Mouse (Mus musculus) cortical plate, adult 2 months (tissue): ENCODE data around the gene Dedd. TPM values are rescaled to one million over a fixed set of nuclear protein-coding genes. Genes with fewer than 3 reads are reported as not detected.

Experiments used
- H3K27ac ChIP-seq: fragments of 200-500 bp; 2 replicates; pipeline ENCODE4 v1.5.1; 2012; ENCODE audit warnings: low read length, control low read depth, inconsistent platforms; ENCODE audit not compliant: insufficient read depth
- H3K4me1 ChIP-seq: fragments of 200-500 bp; 2 replicates; pipeline ENCODE4 v1.6.1; 2011; ENCODE audit warnings: low read length; ENCODE audit not compliant: control insufficient read depth, insufficient read depth
- H3K4me3 ChIP-seq: fragments of 200-500 bp; 2 replicates; pipeline ENCODE4 v1.5.1; 2011; ENCODE audit warnings: mild to moderate bottlenecking, low read length, control low read depth; ENCODE audit not compliant: insufficient read depth
- CTCF ChIP-seq: fragments of 200-500 bp; IDR thresholded peaks from 2 replicates; pipeline ENCODE4 v1.5.1; 2011; ENCODE audit warnings: mild to moderate bottlenecking, control low read depth, low read length; ENCODE audit not compliant: insufficient read depth; ENCODE audit errors: extremely low read depth
- POLR2A ChIP-seq: fragments of 200-500 bp; IDR thresholded peaks from 2 replicates; pipeline ENCODE4 v1.6.1; 2011; ENCODE audit warnings: mild to moderate bottlenecking, low read length, control low read depth; ENCODE audit not compliant: insufficient read depth; ENCODE audit errors: extremely low read depth
- polyA plus RNA-seq: library from polyadenylated mRNA; depleted of rRNA; stranded (reverse); fragments of >200 nt; gene quantifications from 2 replicates; pipeline ENCODE4 v1.2.3, GENCODE M21; 2012

Dedd gene
- polyA plus RNA-seq, 1 experiment = 50.2 TPM

GRCm38 (mm10) chr1:171285096-171285892 is 43.7 kb upstream of the Dedd start:
- H3K4me3 ChIP-seq = no peak overlapping the region; the same call in 1 of the 2 replicates
- H3K27ac ChIP-seq = no peak overlapping the region
- no peak for TF ChIP-seq CTCF
- TF ChIP-seq POLR2A = no peak; the same call in 1 of the 2 replicates
- H3K4me1 ChIP-seq = peaks cover 4% of the 10 kb centered on the region; the same call in 1 of the 2 replicates

GRCm38 (mm10) chr1:171286517-171286916 is 42.4 kb upstream of the Dedd start:
- H3K27ac ChIP-seq = no peak overlapping the region
- peak overlapping the region; percentile 85; the same call in 1 of the 2 replicates for H3K4me3 ChIP-seq
- peaks cover 4% of the 10 kb centered on the region; the same call in 1 of the 2 replicates for H3K4me1 ChIP-seq
- TF ChIP-seq CTCF (no peak), POLR2A (no peak)

GRCm38 (mm10) chr1:171287136-171288081 is 41.5 kb upstream of the Dedd start, which contains the start of gene Usp21:
TSS of gene Usp21 (minus strand) at chr1:171287991.
- H3K4me3 ChIP-seq = peak within 1 kb of the TSS; percentile 85
- peak within 1 kb of the TSS; percentile 82 for H3K27ac ChIP-seq
- H3K4me1 ChIP-seq = peaks cover 4% of the 10 kb centered on the region; the same call in 1 of the 2 replicates
- TF ChIP-seq POLR2A (no peak; the same call in 1 of the 2 replicates), CTCF (no peak)

- peak overlapping the region; percentile 79; the same call in 1 of the 2 replicates for H3K27ac ChIP-seq
- TF ChIP-seq POLR2A (no peak), CTCF (no peak)
- peaks cover 4% of the 10 kb centered on the region; the same call in 1 of the 2 replicates for H3K4me1 ChIP-seq
- H3K4me3 ChIP-seq = peak overlapping the region; percentile 85
Observed at GRCm38 (mm10) chr1:171288328-171288727, 40.6 kb upstream of the Dedd start.

- no peak for TF ChIP-seq CTCF
- TF ChIP-seq POLR2A = no peak
- Histone ChIP-seq H3K4me1 (no peaks in the 10 kb centered on the region), H3K4me3 (peak overlapping the region; percentile 79; the same call in 1 of the 2 replicates), H3K27ac (no peak overlapping the region)
Observed at GRCm38 (mm10) chr1:171293351-171293750, 35.6 kb upstream of the Dedd start.

GRCm38 (mm10) chr1:171293906-171294297 is 35.0 kb upstream of the Dedd start:
- Histone ChIP-seq H3K4me3 (peak overlapping the region; percentile 79), H3K4me1 (no peaks in the 10 kb centered on the region), H3K27ac (peak overlapping the region; percentile 30)
- TF ChIP-seq POLR2A (no peak), CTCF (no peak)

GRCm38 (mm10) chr1:171294298-171295062 is 34.5 kb upstream of the Dedd start, which contains the start of gene Ufc1:
TSS of gene Ufc1 (minus strand) at chr1:171295024.
- H3K27ac ChIP-seq = peak within 1 kb of the TSS; percentile 94
- TF ChIP-seq POLR2A (peak; percentile 56; the same call in 1 of the 2 replicates), CTCF (no peak)
- no peaks in the 10 kb centered on the region for H3K4me1 ChIP-seq
- peak within 1 kb of the TSS; percentile 79 for H3K4me3 ChIP-seq

- H3K27ac ChIP-seq = no peak overlapping the region; the same call in 1 of the 2 replicates
- no peak for TF ChIP-seq POLR2A
- no peak for TF ChIP-seq CTCF
- no peaks in the 10 kb centered on the region for H3K4me1 ChIP-seq
- H3K4me3 ChIP-seq = peak overlapping the region; percentile 79
Observed at GRCm38 (mm10) chr1:171295063-171295402, 33.9 kb upstream of the Dedd start.
